Mouse (Mus musculus): ENCODE data around the gene Slc17a5.

Gene Slc17a5

DNA sequence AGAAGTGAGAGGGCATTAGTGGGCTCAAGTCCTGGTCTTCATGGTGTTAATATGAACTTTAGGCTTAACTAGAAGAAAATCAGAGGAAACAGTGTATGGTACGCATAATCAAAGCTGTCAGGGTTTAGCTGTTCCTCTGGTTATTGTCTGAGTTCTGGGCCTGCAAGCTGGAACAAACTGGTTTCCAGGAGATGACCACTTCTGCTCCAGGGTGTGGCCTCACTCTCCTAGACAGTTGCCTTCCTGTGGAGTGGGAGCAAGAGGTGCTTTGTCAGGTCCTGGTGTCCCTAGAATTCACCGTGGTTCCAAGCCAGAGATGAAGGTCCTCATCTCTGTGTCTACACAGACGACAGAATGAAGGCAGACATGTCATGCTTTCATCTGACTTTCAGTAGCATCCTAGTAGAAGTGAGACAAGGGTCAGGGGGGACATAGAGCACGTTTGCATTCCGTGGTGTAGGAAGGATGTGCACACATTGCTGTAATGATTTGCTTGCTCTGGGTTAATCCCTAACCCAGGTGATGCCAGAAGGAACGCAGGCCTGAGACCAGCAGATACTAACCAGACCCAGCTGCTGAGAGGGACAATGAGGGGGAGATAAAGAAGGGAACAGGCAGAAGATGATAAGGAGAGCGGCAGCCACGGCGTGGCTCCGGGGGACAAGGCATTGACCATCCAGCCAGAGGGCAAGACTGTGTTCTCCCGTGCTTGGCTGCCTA is 81.7 kb downstream of the Slc17a5 start:
- no peak for TF ChIP-seq CTCF (conservative IDR thresholded peaks at IDR 0.05; ENCODE audit: low read length)
- TF ChIP-seq NANOG (IDR thresholded peaks at IDR 0.05; ENCODE audit: borderline replicate concordance, low read length): no peak
- no peak for TF ChIP-seq POU5F1 (IDR thresholded peaks at IDR 0.05; ENCODE audit: borderline replicate concordance, low read length)
- Histone ChIP-seq H3K36me3 (ENCODE audit: insufficient read depth, low read length) (peaks cover 9% of the 10 kb centered on the region), H3K27me3 (ENCODE audit: insufficient read depth, low read length) (no peaks in the 10 kb centered on the region), H3K4me3 (replicated peaks; ENCODE audit: low read length) (peak overlapping the region; percentile 63), H3K4me1 (replicated peaks; ENCODE audit: low read depth, low read length) (peaks cover 62% of the 10 kb centered on the region), H3K9me3 (ENCODE audit: low read length) (no peaks in the 10 kb centered on the region)

DNA sequence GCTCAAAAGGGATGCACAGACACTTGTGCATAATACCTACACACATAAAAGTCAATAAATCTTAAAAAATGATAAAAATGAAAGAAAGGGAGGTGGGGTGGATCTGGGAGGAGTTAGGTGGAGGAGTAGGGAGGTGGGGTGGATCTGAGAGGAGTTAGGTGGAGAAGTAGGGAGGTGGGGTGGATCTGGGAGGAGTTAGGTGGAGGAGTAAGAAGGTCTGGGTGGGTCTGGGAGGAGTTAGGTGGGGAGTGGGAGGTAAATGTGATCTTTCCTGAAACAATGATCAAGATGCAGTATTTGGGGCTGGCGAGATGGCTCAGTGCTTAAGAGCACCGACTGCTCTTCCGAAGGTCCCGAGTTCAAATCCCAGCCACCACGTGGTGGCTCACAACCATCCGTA is 82.6 kb downstream of the Slc17a5 start:
- Histone ChIP-seq H3K36me3 (ENCODE audit: insufficient read depth, low read length) (peaks cover 16% of the 10 kb centered on the region), H3K4me1 (replicated peaks; ENCODE audit: low read depth, low read length) (peaks cover 68% of the 10 kb centered on the region), H3K27me3 (ENCODE audit: insufficient read depth, low read length) (no peaks in the 10 kb centered on the region), H3K4me3 (replicated peaks; ENCODE audit: low read length) (peak overlapping the region; percentile 71), H3K9me3 (ENCODE audit: low read length) (no peaks in the 10 kb centered on the region)
- TF ChIP-seq NANOG (IDR thresholded peaks at IDR 0.05; ENCODE audit: borderline replicate concordance, low read length) (no peak), CTCF (conservative IDR thresholded peaks at IDR 0.05; ENCODE audit: low read length) (no peak), POU5F1 (IDR thresholded peaks at IDR 0.05; ENCODE audit: borderline replicate concordance, low read length) (no peak)

DNA sequence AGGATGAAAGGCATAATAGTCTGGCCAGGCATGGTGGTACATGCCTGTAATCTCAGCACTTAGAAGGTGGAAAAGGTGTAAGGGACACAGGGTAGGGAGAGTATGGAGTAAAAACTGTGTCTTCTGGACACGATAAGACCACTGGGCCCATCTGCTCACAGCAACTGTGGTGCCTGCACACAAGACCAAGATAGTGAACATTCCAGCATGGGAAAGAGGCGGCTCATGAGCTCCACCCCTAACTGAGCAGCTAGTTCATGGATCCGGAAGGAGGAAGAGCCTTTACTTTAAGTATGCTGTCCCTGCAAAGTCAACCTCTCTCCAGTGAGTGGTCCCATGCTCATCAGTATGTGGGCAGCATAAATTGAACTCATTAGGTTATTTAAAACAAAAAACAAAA is 83.2 kb downstream of the Slc17a5 start:
- TF ChIP-seq NANOG (IDR thresholded peaks at IDR 0.05; ENCODE audit: borderline replicate concordance, low read length) (no peak), CTCF (conservative IDR thresholded peaks at IDR 0.05; ENCODE audit: low read length) (no peak), POU5F1 (IDR thresholded peaks at IDR 0.05; ENCODE audit: borderline replicate concordance, low read length) (no peak)
- H3K9me3 ChIP-seq (ENCODE audit: low read length): no peaks in the 10 kb centered on the region
- H3K4me1 ChIP-seq (replicated peaks; ENCODE audit: low read depth, low read length): peaks cover 73% of the 10 kb centered on the region
- peaks cover 17% of the 10 kb centered on the region for H3K36me3 ChIP-seq (ENCODE audit: insufficient read depth, low read length)
- no peaks in the 10 kb centered on the region for H3K27me3 ChIP-seq (ENCODE audit: insufficient read depth, low read length)
- H3K4me3 ChIP-seq (replicated peaks; ENCODE audit: low read length): peak overlapping the region; percentile 71

DNA sequence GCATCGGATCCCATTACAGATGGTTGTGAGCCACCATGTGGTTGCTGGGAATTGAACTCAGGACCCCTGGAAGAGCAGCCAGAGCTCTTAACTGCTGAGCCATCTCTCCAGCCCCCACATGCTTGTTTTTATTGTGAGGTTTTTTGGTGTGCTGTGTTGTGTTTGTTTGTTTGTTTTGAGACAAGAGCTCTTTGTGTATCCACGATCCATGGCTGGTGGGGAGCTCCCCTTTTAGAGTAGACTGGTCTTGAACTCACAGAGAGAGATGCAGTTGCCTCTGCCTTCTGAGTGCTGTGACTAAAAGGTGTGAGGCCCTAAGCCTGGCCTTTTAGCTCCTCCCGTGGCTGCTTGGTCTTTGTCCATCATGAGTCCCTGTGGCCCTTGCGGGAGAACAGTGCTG is 83.7 kb downstream of the Slc17a5 start:
- Histone ChIP-seq H3K27me3 (ENCODE audit: insufficient read depth, low read length) (no peaks in the 10 kb centered on the region), H3K9me3 (ENCODE audit: low read length) (no peaks in the 10 kb centered on the region), H3K4me3 (replicated peaks; ENCODE audit: low read length) (peak overlapping the region; percentile 71), H3K4me1 (replicated peaks; ENCODE audit: low read depth, low read length) (peaks cover 77% of the 10 kb centered on the region), H3K36me3 (ENCODE audit: insufficient read depth, low read length) (peaks cover 17% of the 10 kb centered on the region)
- no peak for TF ChIP-seq CTCF (conservative IDR thresholded peaks at IDR 0.05; ENCODE audit: low read length)
- no peak for TF ChIP-seq NANOG (IDR thresholded peaks at IDR 0.05; ENCODE audit: borderline replicate concordance, low read length)
- no peak for TF ChIP-seq POU5F1 (IDR thresholded peaks at IDR 0.05; ENCODE audit: borderline replicate concordance, low read length)

DNA sequence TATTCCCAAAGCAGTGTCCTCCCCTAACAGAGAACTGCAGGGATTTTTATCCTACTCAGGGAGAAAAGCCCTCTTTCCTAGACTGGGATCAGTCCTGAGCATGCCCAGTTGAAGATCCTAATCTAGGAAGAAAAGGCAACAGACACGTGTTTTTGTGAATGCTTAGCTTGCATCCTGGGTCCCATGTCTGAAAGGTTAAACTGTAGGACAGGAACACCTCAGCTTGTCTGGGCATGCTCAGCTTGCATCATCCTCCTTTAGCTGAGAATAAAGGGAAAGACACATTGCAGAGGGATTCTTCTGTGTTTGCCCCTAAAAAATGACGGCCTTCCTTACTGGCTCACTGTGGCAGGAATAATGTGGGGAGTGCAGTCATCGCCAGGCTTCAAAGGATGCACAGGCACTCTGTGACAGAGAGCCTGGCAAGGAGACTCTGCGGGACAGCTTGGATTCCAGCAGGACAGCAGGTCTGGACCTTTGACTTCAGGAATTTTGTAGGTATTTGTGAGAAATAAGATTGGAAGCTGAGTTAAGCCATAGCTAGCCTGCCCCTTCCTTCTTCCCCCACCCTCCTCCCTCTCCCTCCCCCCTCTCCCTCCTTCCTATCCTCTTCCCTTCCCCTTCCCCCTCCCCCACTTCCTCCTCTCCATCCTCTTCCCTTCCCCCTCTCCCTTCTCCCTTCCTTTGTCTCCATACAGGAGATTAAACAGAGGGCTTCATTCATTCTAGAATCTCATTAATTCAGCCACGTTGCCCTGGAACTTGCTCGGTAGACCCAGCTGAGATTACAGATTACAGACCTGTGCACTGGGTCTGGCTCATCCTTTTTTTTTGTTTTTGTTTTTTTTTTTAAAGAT is 84.4 kb downstream of the Slc17a5 start:
- peak overlapping the region; percentile 71 for H3K4me3 ChIP-seq (replicated peaks; ENCODE audit: low read length)
- TF ChIP-seq CTCF (conservative IDR thresholded peaks at IDR 0.05; ENCODE audit: low read length) (no peak), NANOG (IDR thresholded peaks at IDR 0.05; ENCODE audit: borderline replicate concordance, low read length) (no peak), POU5F1 (IDR thresholded peaks at IDR 0.05; ENCODE audit: borderline replicate concordance, low read length) (no peak)
- H3K4me1 ChIP-seq (replicated peaks; ENCODE audit: low read depth, low read length): peaks cover 79% of the 10 kb centered on the region
- H3K27me3 ChIP-seq (ENCODE audit: insufficient read depth, low read length): no peaks in the 10 kb centered on the region
- H3K36me3 ChIP-seq (ENCODE audit: insufficient read depth, low read length): peaks cover 13% of the 10 kb centered on the region
- H3K9me3 ChIP-seq (ENCODE audit: low read length): no peaks in the 10 kb centered on the region

DNA sequence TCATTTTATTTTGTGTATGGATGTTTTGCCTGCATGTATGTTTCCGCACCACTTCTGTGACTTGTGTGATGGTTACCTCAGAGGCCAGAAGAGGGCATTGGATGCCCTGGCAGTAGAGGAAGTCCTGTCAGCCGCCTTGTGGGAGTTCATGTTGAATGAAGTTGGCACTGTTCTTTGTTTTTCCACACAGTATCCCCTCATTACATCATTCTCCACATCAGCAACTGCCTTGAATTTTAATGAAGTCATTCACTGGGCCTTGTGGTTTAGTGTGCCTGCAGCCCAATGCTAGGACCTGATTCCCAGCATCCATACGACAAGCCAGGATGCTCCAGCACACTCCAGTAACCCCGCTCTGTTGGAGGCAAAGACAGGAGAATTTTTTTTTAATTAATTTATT is 86.6 kb downstream of the Slc17a5 start:
- Histone ChIP-seq H3K9me3 (ENCODE audit: low read length) (no peaks in the 10 kb centered on the region), H3K36me3 (ENCODE audit: insufficient read depth, low read length) (peaks cover 8% of the 10 kb centered on the region; the same call in 1 of the 2 replicates), H3K4me3 (replicated peaks; ENCODE audit: low read length) (no peak overlapping the region), H3K4me1 (replicated peaks; ENCODE audit: low read depth, low read length) (peaks cover 66% of the 10 kb centered on the region), H3K27me3 (ENCODE audit: insufficient read depth, low read length) (no peaks in the 10 kb centered on the region)
- no peak for TF ChIP-seq NANOG (IDR thresholded peaks at IDR 0.05; ENCODE audit: borderline replicate concordance, low read length)
- TF ChIP-seq POU5F1 (IDR thresholded peaks at IDR 0.05; ENCODE audit: borderline replicate concordance, low read length): no peak
- TF ChIP-seq CTCF (conservative IDR thresholded peaks at IDR 0.05; ENCODE audit: low read length): no peak

DNA sequence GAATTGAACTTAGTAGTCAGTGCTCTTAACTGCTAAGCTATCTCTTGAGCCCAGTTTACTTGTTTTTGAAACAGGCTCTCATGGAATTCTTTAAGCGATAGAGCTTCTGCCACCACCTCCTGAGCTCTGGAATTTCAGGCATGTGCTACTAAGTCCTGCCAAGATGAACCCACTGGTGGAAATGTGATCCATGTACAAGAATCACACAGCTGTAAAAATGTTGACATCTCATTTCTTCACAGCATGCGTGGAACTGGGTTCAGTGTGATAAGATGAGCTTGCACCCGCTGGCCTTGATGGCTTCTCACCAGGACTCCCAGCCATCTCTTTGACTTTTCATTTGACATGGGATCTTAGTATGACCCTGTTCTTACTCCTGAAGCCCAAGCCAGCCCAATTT is 87.5 kb downstream of the Slc17a5 start:
- Histone ChIP-seq H3K9me3 (ENCODE audit: low read length) (no peaks in the 10 kb centered on the region), H3K27me3 (ENCODE audit: insufficient read depth, low read length) (no peaks in the 10 kb centered on the region), H3K4me3 (replicated peaks; ENCODE audit: low read length) (no peak overlapping the region), H3K4me1 (replicated peaks; ENCODE audit: low read depth, low read length) (peaks cover 58% of the 10 kb centered on the region), H3K36me3 (ENCODE audit: insufficient read depth, low read length) (peaks cover 8% of the 10 kb centered on the region; the same call in 1 of the 2 replicates)
- no peak for TF ChIP-seq NANOG (IDR thresholded peaks at IDR 0.05; ENCODE audit: borderline replicate concordance, low read length)
- no peak for TF ChIP-seq CTCF (conservative IDR thresholded peaks at IDR 0.05; ENCODE audit: low read length)
- no peak for TF ChIP-seq POU5F1 (IDR thresholded peaks at IDR 0.05; ENCODE audit: borderline replicate concordance, low read length)

DNA sequence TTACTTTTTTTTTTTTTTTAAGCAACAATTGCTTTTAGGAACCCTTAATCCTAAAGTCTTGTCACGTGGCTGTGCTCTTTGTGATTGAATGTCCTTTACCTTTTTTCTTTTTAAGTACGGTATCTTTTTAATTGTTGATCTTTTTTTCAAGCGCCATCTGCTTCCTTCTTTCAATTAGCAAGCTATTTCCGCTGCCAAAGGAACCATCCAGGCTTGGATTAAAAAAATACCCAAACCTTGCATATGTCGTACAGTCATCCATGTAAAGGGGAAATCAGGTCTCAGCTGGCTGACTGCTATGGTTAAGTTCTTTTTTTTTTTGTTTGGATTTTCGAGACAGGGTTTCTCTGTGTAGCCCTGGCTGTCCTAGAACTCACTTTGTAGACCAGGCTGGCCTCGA is 94.7 kb downstream of the Slc17a5 start:
- Histone ChIP-seq H3K36me3 (ENCODE audit: insufficient read depth, low read length) (no peaks in the 10 kb centered on the region), H3K9me3 (ENCODE audit: low read length) (no peaks in the 10 kb centered on the region), H3K4me1 (replicated peaks; ENCODE audit: low read depth, low read length) (peaks cover 22% of the 10 kb centered on the region), H3K4me3 (replicated peaks; ENCODE audit: low read length) (no peak overlapping the region), H3K27me3 (ENCODE audit: insufficient read depth, low read length) (no peaks in the 10 kb centered on the region)
- TF ChIP-seq NANOG (IDR thresholded peaks at IDR 0.05; ENCODE audit: borderline replicate concordance, low read length) (no peak), POU5F1 (IDR thresholded peaks at IDR 0.05; ENCODE audit: borderline replicate concordance, low read length) (no peak), CTCF (conservative IDR thresholded peaks at IDR 0.05; ENCODE audit: low read length) (no peak)

Data from E14TG2a.4 (cell line).